Mouse (Mus musculus): ENCODE results near the gene Cnga2. TPM values are rescaled to one million over a fixed set of nuclear protein-coding genes. Genes with fewer than 3 reads are reported as not detected.
A peak's percentile ranks its signal among the peaks of the same experiment; 100 is the strongest.

Cnga2 gene
- polyA plus RNA-seq, 1 experiment: not detected

DNA sequence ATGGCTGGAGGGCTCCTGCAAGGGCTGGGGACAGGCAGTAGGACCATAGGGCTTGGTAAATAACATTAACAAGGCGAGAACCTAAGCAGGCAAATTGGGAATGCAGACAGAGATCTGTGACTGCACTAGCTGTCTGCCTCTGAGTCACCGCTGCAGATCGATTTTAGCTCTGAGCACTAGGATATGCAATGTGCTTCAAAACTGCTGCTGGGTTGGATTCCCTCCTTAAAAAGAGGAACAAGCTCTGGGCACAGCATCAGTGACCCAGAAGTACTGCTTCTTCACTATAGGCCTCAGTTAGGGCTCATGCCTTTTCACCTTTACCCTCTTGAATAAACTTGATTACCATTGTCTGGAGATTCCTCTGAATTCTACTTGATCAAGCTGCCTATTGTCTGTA is 31.9 kb downstream of the Cnga2 start:
- Histone ChIP-seq H3K27ac (ENCODE audit: insufficient read depth, low read length) (no peak overlapping the region), H3K4me3 (ENCODE audit: insufficient read depth, low read length) (no peak overlapping the region), H3K4me1 (ENCODE audit: control insufficient read depth, insufficient read depth, low read length) (no peaks in the 10 kb centered on the region)
- no peak for TF ChIP-seq POLR2A (IDR thresholded peaks at IDR 0.05; ENCODE audit: low read depth, low read length)
- TF ChIP-seq CTCF (IDR thresholded peaks at IDR 0.05; ENCODE audit: borderline replicate concordance, insufficient read depth, low read length): no peak

DNA sequence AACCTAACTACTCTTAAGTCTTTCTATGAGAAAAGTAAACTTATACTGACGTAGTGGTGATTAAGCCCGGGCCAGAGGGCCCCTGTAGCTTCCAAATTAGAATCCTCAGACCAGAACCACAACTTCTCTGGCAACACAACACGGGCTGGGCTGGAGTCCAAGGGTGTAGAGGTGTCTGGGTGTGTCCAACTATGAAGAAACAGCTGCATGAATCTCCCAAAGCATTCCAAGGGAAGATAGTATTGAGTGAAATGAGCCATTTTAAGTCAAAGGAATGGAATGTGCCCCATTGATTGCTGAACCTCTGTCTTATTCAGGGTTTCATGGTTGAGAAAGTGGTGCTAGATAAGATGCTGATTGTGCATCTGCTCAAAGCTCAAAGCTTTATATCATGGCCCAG is 52.4 kb downstream of the Cnga2 start:
- TF ChIP-seq POLR2A (IDR thresholded peaks at IDR 0.05; ENCODE audit: low read depth, low read length) (no peak), CTCF (IDR thresholded peaks at IDR 0.05; ENCODE audit: borderline replicate concordance, insufficient read depth, low read length) (no peak)
- H3K4me1 ChIP-seq (ENCODE audit: control insufficient read depth, insufficient read depth, low read length): no peaks in the 10 kb centered on the region
- no peak overlapping the region for H3K4me3 ChIP-seq (ENCODE audit: insufficient read depth, low read length)
- H3K27ac ChIP-seq (ENCODE audit: insufficient read depth, low read length): peak overlapping the region; percentile 82

DNA sequence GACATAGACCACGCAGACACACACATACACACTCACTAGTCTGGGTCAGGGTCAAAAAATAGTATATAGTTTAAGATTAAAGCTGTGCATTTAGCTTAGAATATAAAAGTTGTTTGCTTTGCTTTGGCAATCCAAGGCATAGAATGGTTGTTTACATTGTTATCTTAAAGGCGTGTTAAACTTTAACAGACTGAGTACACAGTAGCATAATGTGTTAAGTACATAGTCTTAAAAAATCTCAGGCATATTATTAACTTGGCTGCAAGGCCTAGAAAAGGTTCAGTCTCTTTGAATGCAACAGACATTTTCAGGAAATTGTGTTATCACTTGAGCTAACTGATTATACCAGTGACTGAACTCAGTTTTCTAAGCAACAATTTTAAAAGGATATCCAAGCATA is 56.3 kb downstream of the Cnga2 start:
- no peak overlapping the region for H3K27ac ChIP-seq (ENCODE audit: insufficient read depth, low read length)
- TF ChIP-seq CTCF (IDR thresholded peaks at IDR 0.05; ENCODE audit: borderline replicate concordance, insufficient read depth, low read length): no peak
- no peak for TF ChIP-seq POLR2A (IDR thresholded peaks at IDR 0.05; ENCODE audit: low read depth, low read length)
- H3K4me3 ChIP-seq (ENCODE audit: insufficient read depth, low read length): no peak overlapping the region
- H3K4me1 ChIP-seq (ENCODE audit: control insufficient read depth, insufficient read depth, low read length): no peaks in the 10 kb centered on the region

Other genes with a start within 250 kb of the Cnga2 start
- gene Vma21, start 175.9 kb upstream of the Cnga2 start, polyA plus RNA-seq (2011; ENCODE audit: insufficient read length, low read depth, missing spikeins): 55.5 and 61.8 TPM in 2 replicates
- gene Gm1141, start 70.8 kb upstream of the Cnga2 start, polyA plus RNA-seq (2011; ENCODE audit: insufficient read length, low read depth, missing spikeins): 0.68 and 1.3 TPM in 2 replicates
- gene Prrg3, start 29.2 kb upstream of the Cnga2 start, polyA plus RNA-seq (2011; ENCODE audit: insufficient read length, low read depth, missing spikeins): 3.5 and 9.0 TPM in 2 replicates
- not detected in 2 replicates for gene Fate1, start 18.9 kb upstream of the Cnga2 start, polyA plus RNA-seq (2011; ENCODE audit: insufficient read length, low read depth, missing spikeins)
- not detected in 2 replicates for gene Magea4, start 230.2 kb downstream of the Cnga2 start, polyA plus RNA-seq (2011; ENCODE audit: insufficient read length, low read depth, missing spikeins)